Mouse (Mus musculus): Measurements from ENCODE around the gene Ramp1. TPM values are rescaled to one million over a fixed set of nuclear protein-coding genes. Genes with fewer than 3 reads are reported as not detected.

Ramp1 gene
- polyA plus RNA-seq, 2 experiments: 4.6 to 7.1 TPM

GRCm38 (mm10) chr1:91169157-91169556 lies 10.5 kb upstream of the Ramp1 start:
- H3K4me3 ChIP-seq (replicated peaks; ENCODE audit: low read length): no peak overlapping the region
- no peak overlapping the region for H3K27ac ChIP-seq (replicated peaks; ENCODE audit: low read depth, low read length)
- 84% methylated on average over 4 of the region's 4 CpGs for WGBS
- DNase-seq (ENCODE audit: low spot score): no peak
- H3K27me3 ChIP-seq (ENCODE audit: control insufficient read depth, insufficient read depth, low read length): no peaks in the 10 kb centered on the region
- no peaks in the 10 kb centered on the region for H3K9me3 ChIP-seq (ENCODE audit: control insufficient read depth, low read length)
- no peak for ATAC-seq (ENCODE audit: low FRiP score, low read depth)
- no peaks in the 10 kb centered on the region for H3K4me1 ChIP-seq (ENCODE audit: control insufficient read depth, insufficient read depth, low read length)
- H3K4me2 ChIP-seq (replicated peaks; ENCODE audit: low read depth, low read length, severe bottlenecking): no peak overlapping the region
- H3K9ac ChIP-seq (ENCODE audit: low read depth, low read length, severe bottlenecking): no peak overlapping the region
- no peaks in the 10 kb centered on the region for H3K36me3 ChIP-seq (ENCODE audit: control insufficient read depth, insufficient read depth, low read length)
- no peak for TF ChIP-seq POLR2A (IDR thresholded peaks at IDR 0.05; ENCODE audit: borderline replicate concordance, extremely low read depth, insufficient read depth, insufficient read length)

- no peak overlapping the region for H3K4me3 ChIP-seq (replicated peaks; ENCODE audit: low read length)
- H3K4me1 ChIP-seq (ENCODE audit: control insufficient read depth, insufficient read depth, low read length): peaks cover 4% of the 10 kb centered on the region
- no peak overlapping the region for H3K4me2 ChIP-seq (replicated peaks; ENCODE audit: low read depth, low read length, severe bottlenecking)
- no peak for TF ChIP-seq POLR2A (IDR thresholded peaks at IDR 0.05; ENCODE audit: borderline replicate concordance, extremely low read depth, insufficient read depth, insufficient read length)
- peaks cover 6% of the 10 kb centered on the region; the same call in 1 of the 2 replicates for H3K27me3 ChIP-seq (ENCODE audit: control insufficient read depth, insufficient read depth, low read length)
- no peak for DNase-seq (ENCODE audit: low spot score)
- H3K9ac ChIP-seq (ENCODE audit: low read depth, low read length, severe bottlenecking): no peak overlapping the region
- WGBS: 94% methylated on average over 5 of the region's 5 CpGs
- no peak overlapping the region for H3K27ac ChIP-seq (replicated peaks; ENCODE audit: low read depth, low read length)
- no peaks in the 10 kb centered on the region for H3K36me3 ChIP-seq (ENCODE audit: control insufficient read depth, insufficient read depth, low read length)
- no peaks in the 10 kb centered on the region for H3K9me3 ChIP-seq (ENCODE audit: control insufficient read depth, low read length)
- no peak for ATAC-seq (ENCODE audit: low FRiP score, low read depth)
Measured at GRCm38 (mm10) chr1:91174796-91175195, 4.8 kb upstream of the Ramp1 start.

GRCm38 (mm10) chr1:91176026-91176425 lies 3.6 kb upstream of the Ramp1 start:
- H3K4me2 ChIP-seq (replicated peaks; ENCODE audit: low read depth, low read length, severe bottlenecking): no peak overlapping the region
- no peaks in the 10 kb centered on the region for H3K9me3 ChIP-seq (ENCODE audit: control insufficient read depth, low read length)
- ATAC-seq (ENCODE audit: low FRiP score, low read depth) (no peak), DNase-seq (ENCODE audit: low spot score) (no peak)
- 54% methylated on average over 3 of the region's 3 CpGs for WGBS
- no peaks in the 10 kb centered on the region for H3K36me3 ChIP-seq (ENCODE audit: control insufficient read depth, insufficient read depth, low read length)
- H3K4me1 ChIP-seq (ENCODE audit: control insufficient read depth, insufficient read depth, low read length): peaks cover 9% of the 10 kb centered on the region
- TF ChIP-seq POLR2A (IDR thresholded peaks at IDR 0.05; ENCODE audit: borderline replicate concordance, extremely low read depth, insufficient read depth, insufficient read length): no peak
- H3K9ac ChIP-seq (ENCODE audit: low read depth, low read length, severe bottlenecking): no peak overlapping the region
- H3K27ac ChIP-seq (replicated peaks; ENCODE audit: low read depth, low read length): no peak overlapping the region
- H3K4me3 ChIP-seq (replicated peaks; ENCODE audit: low read length): no peak overlapping the region
- H3K27me3 ChIP-seq (ENCODE audit: control insufficient read depth, insufficient read depth, low read length): peaks cover 16% of the 10 kb centered on the region; the same call in 1 of the 2 replicates

- TF ChIP-seq POLR2A (IDR thresholded peaks at IDR 0.05; ENCODE audit: borderline replicate concordance, extremely low read depth, insufficient read depth, insufficient read length): no peak
- 72% methylated on average over 4 of the region's 4 CpGs for WGBS
Measured at GRCm38 (mm10) chr1:91176871-91177270, 2.8 kb upstream of the Ramp1 start.

GRCm38 (mm10) chr1:91179086-91179485 lies 536 bp upstream of the Ramp1 start:
- Histone ChIP-seq H3K4me1 (ENCODE audit: control insufficient read depth, insufficient read depth, low read length) (peaks cover 9% of the 10 kb centered on the region), H3K4me3 (replicated peaks; ENCODE audit: low read length) (no peak overlapping the region), H3K9ac (ENCODE audit: low read depth, low read length, severe bottlenecking) (no peak overlapping the region), H3K27ac (replicated peaks; ENCODE audit: low read depth, low read length) (no peak overlapping the region), H3K36me3 (ENCODE audit: control insufficient read depth, insufficient read depth, low read length) (no peaks in the 10 kb centered on the region), H3K27me3 (ENCODE audit: control insufficient read depth, insufficient read depth, low read length) (peaks cover 16% of the 10 kb centered on the region; the same call in 1 of the 2 replicates), H3K9me3 (ENCODE audit: control insufficient read depth, low read length) (no peaks in the 10 kb centered on the region), H3K4me2 (replicated peaks; ENCODE audit: low read depth, low read length, severe bottlenecking) (no peak overlapping the region)
- peak; percentile 78 for DNase-seq (ENCODE audit: low spot score)
- TF ChIP-seq POLR2A (IDR thresholded peaks at IDR 0.05; ENCODE audit: borderline replicate concordance, extremely low read depth, insufficient read depth, insufficient read length): no peak
- WGBS: 26% methylated on average over 5 of the region's 5 CpGs
- no peak for ATAC-seq (ENCODE audit: low FRiP score, low read depth)

More at GRCm38 (mm10) chr1:91176871-91177270, 2.8 kb upstream of the Ramp1 start:
- peaks cover 9% of the 10 kb centered on the region for H3K4me1 ChIP-seq (ENCODE audit: control insufficient read depth, insufficient read depth, low read length)
- DNase-seq (ENCODE audit: low spot score) (no peak), ATAC-seq (ENCODE audit: low FRiP score, low read depth) (no peak)
- H3K4me2 ChIP-seq (replicated peaks; ENCODE audit: low read depth, low read length, severe bottlenecking): no peak overlapping the region
- H3K27me3 ChIP-seq (ENCODE audit: control insufficient read depth, insufficient read depth, low read length): peaks cover 16% of the 10 kb centered on the region; the same call in 1 of the 2 replicates
- H3K9ac ChIP-seq (ENCODE audit: low read depth, low read length, severe bottlenecking): no peak overlapping the region
- no peaks in the 10 kb centered on the region for H3K36me3 ChIP-seq (ENCODE audit: control insufficient read depth, insufficient read depth, low read length)
- no peak overlapping the region for H3K4me3 ChIP-seq (replicated peaks; ENCODE audit: low read length)
- no peak overlapping the region for H3K27ac ChIP-seq (replicated peaks; ENCODE audit: low read depth, low read length)
- no peaks in the 10 kb centered on the region for H3K9me3 ChIP-seq (ENCODE audit: control insufficient read depth, low read length)

- Histone ChIP-seq H3K4me2 (replicated peaks; ENCODE audit: low read depth, low read length, severe bottlenecking) (peak overlapping the region; percentile 85), H3K4me1 (ENCODE audit: control insufficient read depth, insufficient read depth, low read length) (peaks cover 9% of the 10 kb centered on the region), H3K27ac (replicated peaks; ENCODE audit: low read depth, low read length) (no peak overlapping the region), H3K27me3 (ENCODE audit: control insufficient read depth, insufficient read depth, low read length) (peaks cover 16% of the 10 kb centered on the region; the same call in 1 of the 2 replicates), H3K36me3 (ENCODE audit: control insufficient read depth, insufficient read depth, low read length) (no peaks in the 10 kb centered on the region), H3K9ac (ENCODE audit: low read depth, low read length, severe bottlenecking) (peak overlapping the region; percentile 56), H3K9me3 (ENCODE audit: control insufficient read depth, low read length) (no peaks in the 10 kb centered on the region), H3K4me3 (replicated peaks; ENCODE audit: low read length) (peak overlapping the region; percentile 41)
- DNase-seq (ENCODE audit: low spot score): no peak
- 7% methylated on average over 14 of the region's 14 CpGs for WGBS
- TF ChIP-seq POLR2A (IDR thresholded peaks at IDR 0.05; ENCODE audit: borderline replicate concordance, extremely low read depth, insufficient read depth, insufficient read length): no peak
- ATAC-seq (ENCODE audit: low FRiP score, low read depth): no peak
Measured at GRCm38 (mm10) chr1:91180174-91180565, 548 bp downstream of the Ramp1 start.

All from limb, embryonic 14.5 days (tissue).